Mouse (Mus musculus): ENCODE measurements at regions not wholly inside any gene's neighbourhood (a gene's known extent, or its start where the extent isn't known, plus 50 kb on each side); places are given as distances from the start of the nearest gene placed in this dataset.

- TF ChIP-seq GATA1 (IDR thresholded peaks at IDR 0.05; ENCODE audit: low read length) (no peak), TAL1 (IDR thresholded peaks at IDR 0.05; ENCODE audit: low read length) (no peak)
These were observed 142.5 kb downstream of the Atp23 start for GRCm38 (mm10) chr10:126758682-126759081.

Measured in erythroblast, embryonic 14.5 days (primary cell).